Mouse (Mus musculus): ENCODE data around the gene Adk.

GRCm38 (mm10) chr14:21058972-21059371 lies 6.6 kb downstream of the Adk start:
- TF ChIP-seq CTCF (IDR thresholded peaks at IDR 0.05; ENCODE audit: control insufficient read depth, insufficient read depth, insufficient replicate concordance, low read depth, low read length) (no peak), POLR2A (IDR thresholded peaks at IDR 0.05; ENCODE audit: control insufficient read depth, low read depth, low read length) (no peak)
